Mouse (Mus musculus) c-Kit-positive CD71-negative TER-119-negative erythroid progenitor cells, embryonic 14.5 days (primary cell): ENCODE results near the gene Olfml2b.

Experiments used
- DNase-seq: peaks from one replicate; pipeline ENCODE4 v3.0.0-alpha.2; 2013; ENCODE audit warnings: low read depth

The Olfml2b gene

GRCm38 (mm10) chr1:170731865-170732595 lies 87.7 kb downstream of the Olfml2b start:
- no peak for DNase-seq
